Mouse (Mus musculus) heart, embryonic 13.5 days (tissue): Measurements from ENCODE around the gene Rerg. TPM values are rescaled to one million over a fixed set of nuclear protein-coding genes. Genes with fewer than 3 reads are reported as not detected.

Experiments
- polyA plus RNA-seq: library from polyadenylated mRNA; unstranded; fragments of >200 nt; fragmentation: Nextera tagmentation; extraction: Ambion mirVana; gene quantifications from 2 replicates; pipeline ENCODE4 v1.2.1, GENCODE M21; 2015

Gene Rerg
- polyA plus RNA-seq, 1 experiment from 2014 or later: 5.2 TPM

Other genes with a start within 250 kb of the Rerg start
- gene Erp27, start 248.3 kb downstream of the Rerg start, polyA plus RNA-seq: 0.80 and 0.96 TPM in 2 replicates
- gene Pde6h, start 246.7 kb downstream of the Rerg start, polyA plus RNA-seq: 0.36 TPM in 1 of 2 replicates, not detected in the other
- gene Arhgdib, start 228.6 kb downstream of the Rerg start, polyA plus RNA-seq: 85.1 and 86.5 TPM in 2 replicates
- gene Ptpro, start 81.8 kb upstream of the Rerg start, polyA plus RNA-seq: 2.2 and 2.8 TPM in 2 replicates